Mouse (Mus musculus): ENCODE data around the gene Cdh20. TPM values are rescaled to one million over a fixed set of nuclear protein-coding genes. Genes with fewer than 3 reads are reported as not detected.
A peak's percentile ranks its signal among the peaks of the same experiment; 100 is the strongest.

Gene Cdh20
- polyA plus RNA-seq, 1 experiment from 2014 or later = 0.46 TPM

DNA sequence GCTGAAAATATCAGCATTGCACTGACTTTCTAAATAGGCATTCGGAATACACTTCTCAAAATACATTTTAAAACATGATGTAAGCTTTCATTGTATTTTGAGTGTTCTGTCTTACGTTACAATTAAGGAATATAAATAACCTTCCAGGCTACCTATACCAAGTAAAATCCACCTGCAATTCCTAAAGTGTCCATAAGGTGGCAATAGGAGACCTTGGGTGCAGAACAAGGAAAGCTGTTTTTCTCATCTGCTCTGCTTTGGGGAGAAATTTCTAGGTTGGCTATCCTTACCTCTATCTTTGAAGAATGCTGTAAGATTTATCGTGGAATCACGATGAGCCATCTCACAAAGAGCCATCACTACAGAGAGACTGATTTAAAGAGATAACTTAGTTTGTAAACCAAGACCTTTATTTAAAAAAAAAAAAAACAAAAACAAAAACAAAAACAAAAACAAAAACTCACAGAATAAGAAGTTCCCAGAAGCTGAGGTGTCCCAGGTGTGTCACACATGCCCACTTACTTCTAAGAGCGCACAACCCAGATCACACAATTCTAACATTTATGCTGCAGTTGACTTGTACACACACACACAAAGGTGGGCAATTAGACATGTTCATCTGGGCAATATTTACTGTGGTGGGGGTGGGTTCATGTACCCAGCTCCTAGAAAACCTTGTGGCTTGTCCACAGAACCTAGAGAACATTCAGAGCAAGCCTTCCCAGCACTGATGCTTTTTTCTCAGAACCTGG is 218.1 kb downstream of the Cdh20 start:
- ATAC-seq (ENCODE audit: insufficient number of reproducible peaks, insufficient read depth, low FRiP score, low TSS enrichment, low read depth) = no peak
- Histone ChIP-seq H3K27me3 (no peaks in the 10 kb centered on the region), H3K9me3 (no peaks in the 10 kb centered on the region), H3K4me1 (no peaks in the 10 kb centered on the region), H3K9ac (no peak overlapping the region), H3K27ac (no peak overlapping the region), H3K4me3 (no peak overlapping the region), H3K4me2 (no peak overlapping the region), H3K36me3 (no peaks in the 10 kb centered on the region)
- 31% methylated on average over 5 of the region's 5 CpGs for WGBS

DNA sequence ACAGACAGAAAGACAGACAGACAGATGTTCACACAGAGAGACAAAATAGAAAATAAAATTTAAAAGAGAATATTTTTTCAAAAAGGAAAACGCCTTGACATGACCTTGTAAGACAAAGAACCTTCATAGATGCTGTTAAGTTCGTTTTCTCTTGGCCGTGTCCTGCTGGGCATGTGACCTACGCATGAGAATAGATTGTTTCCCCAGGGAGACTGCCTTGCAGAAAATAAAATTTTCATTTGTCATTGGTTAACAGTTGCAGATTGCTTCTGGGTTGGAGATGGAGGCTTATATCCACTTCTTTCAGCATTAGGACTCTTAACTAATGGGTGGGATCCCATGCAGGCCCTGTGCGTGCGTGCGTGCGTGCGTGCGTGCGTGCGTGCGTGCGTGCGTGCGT is 219.2 kb downstream of the Cdh20 start:
- no peak overlapping the region for H3K4me2 ChIP-seq
- no peaks in the 10 kb centered on the region for H3K36me3 ChIP-seq
- 87% methylated on average over 16 of the region's 16 CpGs for whole genome bisulfite sequencing
- H3K9ac ChIP-seq = no peak overlapping the region
- no peak overlapping the region for H3K4me3 ChIP-seq
- H3K9me3 ChIP-seq = no peaks in the 10 kb centered on the region
- ATAC-seq (ENCODE audit: insufficient number of reproducible peaks, insufficient read depth, low FRiP score, low TSS enrichment, low read depth) = no peak
- no peak overlapping the region for H3K27ac ChIP-seq
- H3K27me3 ChIP-seq = no peaks in the 10 kb centered on the region
- H3K4me1 ChIP-seq = no peaks in the 10 kb centered on the region

DNA sequence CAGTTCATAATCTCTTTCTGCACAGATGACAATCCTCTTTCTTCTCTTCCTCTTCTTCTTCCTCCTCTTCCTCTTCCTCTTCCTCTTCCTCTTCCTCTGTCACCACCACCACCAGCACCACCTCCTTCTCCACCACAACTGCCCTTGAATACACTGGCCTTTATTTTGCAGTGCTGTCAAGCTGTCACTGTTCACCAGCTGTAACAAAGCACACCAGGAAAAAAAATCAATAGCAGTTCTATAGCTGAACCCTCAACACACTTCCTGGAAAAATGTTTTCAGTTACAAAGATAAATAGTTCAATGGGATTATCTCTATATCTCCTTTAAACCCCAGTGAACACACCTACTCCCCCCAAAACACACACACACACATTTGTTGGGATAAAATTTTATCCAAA is 224.1 kb downstream of the Cdh20 start:
- no peaks in the 10 kb centered on the region for H3K9me3 ChIP-seq
- no peak for ATAC-seq (ENCODE audit: insufficient number of reproducible peaks, insufficient read depth, low FRiP score, low TSS enrichment, low read depth)
- H3K27ac ChIP-seq = no peak overlapping the region

DNA sequence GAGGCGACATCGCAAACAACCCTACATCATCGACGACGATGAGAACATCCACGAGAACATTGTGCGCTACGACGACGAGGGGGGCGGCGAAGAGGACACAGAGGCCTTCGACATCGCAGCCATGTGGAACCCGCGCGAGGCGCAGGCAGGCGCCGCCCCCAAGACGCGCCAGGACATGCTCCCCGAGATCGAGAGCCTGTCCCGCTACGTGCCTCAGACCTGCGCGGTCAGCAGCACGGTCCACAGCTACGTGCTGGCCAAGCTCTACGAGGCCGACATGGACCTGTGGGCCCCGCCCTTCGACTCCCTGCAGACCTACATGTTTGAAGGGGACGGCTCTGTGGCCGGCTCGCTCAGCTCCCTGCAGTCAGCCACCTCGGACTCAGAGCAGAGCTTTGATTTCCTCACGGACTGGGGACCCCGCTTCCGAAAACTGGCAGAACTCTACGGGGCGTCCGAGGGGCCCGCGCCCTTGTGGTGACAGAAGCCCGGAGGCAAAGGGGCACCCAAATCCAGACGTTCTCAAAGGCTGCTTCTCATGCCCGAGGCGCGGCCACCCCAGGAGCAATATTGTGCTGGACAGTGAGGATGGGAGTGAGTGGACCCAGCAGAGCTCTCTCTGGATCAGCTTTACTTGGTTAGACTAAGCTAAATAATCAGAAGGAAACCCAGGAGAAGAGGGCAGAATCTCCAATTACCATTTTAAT is 225.7 kb downstream of the Cdh20 start:
- no peak overlapping the region for H3K27ac ChIP-seq
- H3K9ac ChIP-seq = peak overlapping the region; percentile 67
- H3K36me3 ChIP-seq = no peaks in the 10 kb centered on the region
- peak; percentile 62; the same call in 1 of the 2 replicates for ATAC-seq (ENCODE audit: insufficient number of reproducible peaks, insufficient read depth, low FRiP score, low TSS enrichment, low read depth)
- WGBS = 7% methylated on average over 51 of the region's 51 CpGs
- H3K4me2 ChIP-seq = peak overlapping the region; percentile 76
- H3K4me1 ChIP-seq = peaks cover 3% of the 10 kb centered on the region; the same call in 1 of the 2 replicates
- H3K27me3 ChIP-seq = no peaks in the 10 kb centered on the region
- H3K4me3 ChIP-seq = peak overlapping the region; percentile 47
- H3K9me3 ChIP-seq = no peaks in the 10 kb centered on the region

More for the DNA sequence above, 224.1 kb downstream of the Cdh20 start:
- Histone ChIP-seq H3K9ac (no peak overlapping the region), H3K4me3 (no peak overlapping the region), H3K27me3 (no peaks in the 10 kb centered on the region), H3K4me1 (peaks cover 3% of the 10 kb centered on the region; the same call in 1 of the 2 replicates), H3K36me3 (no peaks in the 10 kb centered on the region), H3K4me2 (no peak overlapping the region)

DNA sequence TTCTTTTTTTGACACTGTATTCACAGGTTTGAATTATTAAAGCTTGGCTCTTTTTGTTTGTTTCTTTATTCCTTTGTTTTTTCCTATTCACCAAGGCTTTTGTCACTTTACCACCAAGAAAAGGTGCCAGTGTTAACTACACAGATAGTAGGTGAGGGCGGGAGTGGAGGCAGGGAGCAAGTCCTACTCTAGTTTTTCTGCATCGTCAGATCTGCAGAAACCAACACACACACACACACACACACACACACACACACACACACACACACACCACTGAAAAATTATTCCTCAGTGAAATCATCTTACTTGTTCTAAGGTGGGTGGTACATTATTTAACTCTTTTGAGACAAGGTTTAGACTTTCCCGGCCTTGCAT is 226.3 kb downstream of the Cdh20 start:
- no peaks in the 10 kb centered on the region for H3K27me3 ChIP-seq
- peak overlapping the region; percentile 76 for H3K4me2 ChIP-seq
- H3K36me3 ChIP-seq = no peaks in the 10 kb centered on the region
- WGBS = 68% methylated on average over 3 of the region's 3 CpGs
- no peak for ATAC-seq (ENCODE audit: insufficient number of reproducible peaks, insufficient read depth, low FRiP score, low TSS enrichment, low read depth)
- H3K9me3 ChIP-seq = no peaks in the 10 kb centered on the region
- no peak overlapping the region for H3K27ac ChIP-seq
- H3K4me1 ChIP-seq = peaks cover 3% of the 10 kb centered on the region; the same call in 1 of the 2 replicates
- no peak overlapping the region for H3K9ac ChIP-seq
- no peak overlapping the region for H3K4me3 ChIP-seq

DNA sequence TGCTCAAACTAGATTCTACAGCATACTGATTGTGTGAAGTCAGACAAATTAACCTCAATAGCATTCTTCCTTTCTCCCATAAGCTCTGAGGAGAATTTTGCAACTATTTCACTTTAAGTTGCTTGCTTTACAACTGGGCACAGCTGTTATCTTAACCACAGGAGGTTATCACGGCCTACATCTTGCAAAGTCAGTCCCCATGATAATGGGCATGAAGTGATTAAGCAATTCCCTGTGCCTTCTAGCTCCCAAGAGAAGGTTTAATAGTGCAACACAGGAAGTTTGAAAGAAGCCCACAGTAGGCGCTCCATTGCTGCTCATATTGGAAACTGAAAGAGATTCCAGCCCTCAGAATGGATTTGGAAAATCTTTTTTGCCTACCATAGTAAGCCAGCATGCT is 229.5 kb downstream of the Cdh20 start:
- Histone ChIP-seq H3K9ac (no peak overlapping the region), H3K4me2 (no peak overlapping the region), H3K27me3 (no peaks in the 10 kb centered on the region), H3K4me3 (no peak overlapping the region), H3K9me3 (no peaks in the 10 kb centered on the region), H3K4me1 (peaks cover 3% of the 10 kb centered on the region; the same call in 1 of the 2 replicates), H3K36me3 (no peaks in the 10 kb centered on the region), H3K27ac (no peak overlapping the region)
- WGBS = 64% methylated on average over 2 of the region's 2 CpGs
- no peak for ATAC-seq (ENCODE audit: insufficient number of reproducible peaks, insufficient read depth, low FRiP score, low TSS enrichment, low read depth)

DNA sequence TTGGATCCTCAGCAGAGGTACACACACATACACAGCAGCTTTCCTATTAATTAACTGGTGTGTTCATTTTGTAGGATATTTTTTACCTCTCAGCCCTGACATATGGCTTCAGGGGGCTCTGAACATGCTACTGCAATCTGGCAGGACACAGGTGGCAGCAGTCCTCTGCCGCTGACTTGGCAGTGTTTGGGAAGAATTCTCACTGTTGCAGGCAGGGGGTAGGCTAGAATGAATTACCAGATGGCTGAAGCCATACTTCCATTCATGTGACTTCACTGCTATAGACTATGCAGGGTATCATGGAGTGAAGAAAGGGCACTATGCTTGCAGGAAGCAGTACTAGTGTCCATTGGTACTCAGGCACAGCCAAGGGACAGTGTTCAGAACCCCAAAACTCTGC is 233.8 kb downstream of the Cdh20 start:
- no peaks in the 10 kb centered on the region for H3K9me3 ChIP-seq
- H3K27ac ChIP-seq = no peak overlapping the region
- no peak overlapping the region for H3K4me3 ChIP-seq
- H3K36me3 ChIP-seq = no peaks in the 10 kb centered on the region
- H3K27me3 ChIP-seq = no peaks in the 10 kb centered on the region
- ATAC-seq (ENCODE audit: insufficient number of reproducible peaks, insufficient read depth, low FRiP score, low TSS enrichment, low read depth) = no peak
- H3K4me1 ChIP-seq = no peaks in the 10 kb centered on the region
- H3K4me2 ChIP-seq = no peak overlapping the region
- WGBS = 64% methylated on average over 1 of the region's 1 CpGs
- H3K9ac ChIP-seq = no peak overlapping the region

DNA sequence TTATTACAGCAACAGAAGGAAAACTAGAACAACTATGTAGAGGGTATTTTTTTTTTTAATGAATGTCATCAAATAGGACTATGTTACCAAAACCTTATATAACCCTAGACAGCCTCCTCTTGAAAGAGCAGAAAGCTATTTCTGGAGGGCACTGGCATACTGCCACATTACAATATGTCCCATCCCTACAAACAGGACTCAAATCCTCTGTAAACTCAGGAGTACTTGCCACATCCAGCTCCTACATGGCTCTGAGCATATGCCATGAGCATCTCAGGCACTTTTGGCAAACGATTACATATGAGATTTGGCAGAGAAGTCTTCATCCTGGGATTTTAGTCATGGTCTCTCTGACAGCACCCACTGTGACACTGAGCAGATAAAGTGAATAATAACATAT is 235.5 kb downstream of the Cdh20 start:
- Histone ChIP-seq H3K27ac (no peak overlapping the region), H3K36me3 (no peaks in the 10 kb centered on the region), H3K9me3 (no peaks in the 10 kb centered on the region), H3K4me3 (no peak overlapping the region), H3K4me2 (no peak overlapping the region), H3K9ac (no peak overlapping the region), H3K27me3 (no peaks in the 10 kb centered on the region), H3K4me1 (no peaks in the 10 kb centered on the region)
- WGBS = 93% methylated on average over 1 of the region's 1 CpGs
- no peak for ATAC-seq (ENCODE audit: insufficient number of reproducible peaks, insufficient read depth, low FRiP score, low TSS enrichment, low read depth)

DNA sequence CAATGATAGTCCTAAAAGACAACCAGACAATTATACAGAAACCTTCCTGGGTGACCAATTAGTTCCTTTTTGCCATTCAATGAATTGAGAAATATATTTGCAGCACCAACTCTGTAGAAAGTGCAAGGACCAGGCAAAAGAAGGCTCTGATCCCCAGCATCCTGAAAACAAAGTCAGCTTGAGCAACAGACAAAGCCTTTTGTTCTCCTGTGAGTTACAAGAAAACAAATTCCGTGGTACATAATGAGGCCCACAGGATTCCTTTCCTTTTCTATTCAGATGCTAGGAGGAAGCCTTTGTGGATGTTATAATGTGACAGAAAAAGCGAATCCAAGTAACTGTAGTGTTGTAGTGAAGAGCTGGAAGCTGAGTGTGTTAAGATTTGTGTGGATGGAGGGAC is 244.3 kb downstream of the Cdh20 start:
- Histone ChIP-seq H3K27ac (no peak overlapping the region), H3K9ac (no peak overlapping the region), H3K36me3 (no peaks in the 10 kb centered on the region), H3K4me3 (no peak overlapping the region), H3K4me2 (no peak overlapping the region), H3K4me1 (no peaks in the 10 kb centered on the region), H3K27me3 (no peaks in the 10 kb centered on the region), H3K9me3 (no peaks in the 10 kb centered on the region)
- WGBS = 5% methylated on average over 2 of the region's 2 CpGs
- no peak for ATAC-seq (ENCODE audit: insufficient number of reproducible peaks, insufficient read depth, low FRiP score, low TSS enrichment, low read depth)

DNA sequence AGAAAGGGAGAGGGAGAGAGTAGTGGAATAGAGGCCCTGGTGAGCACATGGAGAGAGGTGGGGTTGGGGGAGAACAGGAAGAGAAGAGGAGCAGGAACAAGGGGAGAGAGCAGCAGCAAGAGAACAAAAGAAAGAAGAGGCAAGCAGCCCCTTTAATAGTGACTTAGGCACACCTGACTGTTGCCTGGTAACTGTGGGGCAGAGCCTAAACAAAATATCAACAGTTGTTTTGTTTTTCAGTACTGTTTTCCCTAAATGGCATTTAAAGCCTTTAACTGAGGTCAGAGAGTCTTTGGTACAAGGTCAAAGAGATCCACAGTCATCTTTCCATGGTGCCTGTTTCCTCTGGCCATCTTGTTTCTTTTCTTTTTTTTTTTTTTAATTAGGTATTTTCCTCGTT is 245.0 kb downstream of the Cdh20 start:
- no peaks in the 10 kb centered on the region for H3K9me3 ChIP-seq
- ATAC-seq (ENCODE audit: insufficient number of reproducible peaks, insufficient read depth, low FRiP score, low TSS enrichment, low read depth) = no peak

DNA sequence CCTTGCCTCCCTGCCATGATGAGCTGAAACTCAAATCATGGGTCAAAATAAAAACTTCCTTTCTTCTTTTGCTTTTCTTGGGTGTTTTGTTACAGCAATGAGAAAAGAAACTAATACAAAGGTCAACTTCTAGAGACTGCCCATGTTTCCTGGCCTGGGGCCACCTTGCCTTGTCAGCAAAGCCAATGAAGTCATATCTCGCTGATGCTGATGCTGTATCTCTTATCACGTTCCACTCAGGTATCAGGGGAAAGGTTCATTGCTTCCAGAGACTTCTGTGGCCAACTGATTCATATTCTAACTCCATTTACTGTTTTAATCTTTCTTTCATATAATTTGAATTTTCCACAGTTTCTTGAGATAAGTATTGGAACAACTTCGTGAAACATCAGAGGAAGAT is 273.3 kb downstream of the Cdh20 start:
- Histone ChIP-seq H3K36me3 (no peaks in the 10 kb centered on the region), H3K27me3 (no peaks in the 10 kb centered on the region), H3K4me3 (no peak overlapping the region), H3K9me3 (no peaks in the 10 kb centered on the region), H3K4me1 (no peaks in the 10 kb centered on the region), H3K9ac (no peak overlapping the region), H3K27ac (no peak overlapping the region), H3K4me2 (no peak overlapping the region)
- 82% methylated on average over 3 of the region's 3 CpGs for WGBS
- ATAC-seq (ENCODE audit: insufficient number of reproducible peaks, insufficient read depth, low FRiP score, low TSS enrichment, low read depth) = no peak

More for the DNA sequence above, 245.0 kb downstream of the Cdh20 start:
- Histone ChIP-seq H3K36me3 (no peaks in the 10 kb centered on the region), H3K4me3 (no peak overlapping the region), H3K4me2 (no peak overlapping the region), H3K4me1 (no peaks in the 10 kb centered on the region), H3K27me3 (no peaks in the 10 kb centered on the region), H3K9ac (no peak overlapping the region), H3K27ac (no peak overlapping the region)
- WGBS = 73% methylated on average over 1 of the region's 1 CpGs
